Mouse (Mus musculus): ENCODE measurements at regions not wholly inside any gene's neighbourhood (a gene's known extent, or its start where the extent isn't known, plus 50 kb on each side); places are given as distances from the start of the nearest gene placed in this dataset.
A peak's percentile ranks its signal among the peaks of the same experiment; 100 is the strongest.

- Histone ChIP-seq H3K27me3 (ENCODE audit: low read depth, poor library complexity, severe bottlenecking) (no peaks in the 10 kb centered on the region), H3K4me1 (0 out of 2 replicates have a peak, but pooled peaks cover 3% of the 10 kb centered on the region), H3K27ac (replicated peaks) (no peak overlapping the region), H3K36me3 (no peaks in the 10 kb centered on the region), H3K4me3 (no peak overlapping the region), H3K9me3 (replicated peaks) (no peaks in the 10 kb centered on the region)
- 91% methylated on average over 4 of the region's 4 CpGs for WGBS
- no peak for DNase-seq (ENCODE audit: low spot score)
These were observed 593.8 kb downstream of the Bcl11a start for GRCm38 (mm10) chr11:24671662-24672061.

GRCm38 (mm10) chr11:24673248-24674207 lies 595.7 kb downstream of the Bcl11a start:
- WGBS = 78% methylated on average over 7 of the region's 7 CpGs
- H3K4me1 ChIP-seq = 0 out of 2 replicates have a peak, but pooled peaks cover 3% of the 10 kb centered on the region
- no peak for DNase-seq (ENCODE audit: low spot score)
- no peak overlapping the region for H3K4me3 ChIP-seq
- H3K27ac ChIP-seq (replicated peaks) = no peak overlapping the region
- H3K9me3 ChIP-seq (replicated peaks) = no peaks in the 10 kb centered on the region
- H3K36me3 ChIP-seq = no peaks in the 10 kb centered on the region
- no peaks in the 10 kb centered on the region for H3K27me3 ChIP-seq (ENCODE audit: low read depth, poor library complexity, severe bottlenecking)

- no peak overlapping the region for H3K27ac ChIP-seq (replicated peaks)
- H3K9me3 ChIP-seq (replicated peaks) = no peaks in the 10 kb centered on the region
- 73% methylated on average over 4 of the region's 4 CpGs for WGBS
- H3K4me3 ChIP-seq = no peak overlapping the region
- 0 out of 2 replicates have a peak, but pooled peaks cover 3% of the 10 kb centered on the region for H3K4me1 ChIP-seq
- no peaks in the 10 kb centered on the region for H3K27me3 ChIP-seq (ENCODE audit: low read depth, poor library complexity, severe bottlenecking)
- no peak for DNase-seq (ENCODE audit: low spot score)
- H3K36me3 ChIP-seq = no peaks in the 10 kb centered on the region
These were observed 596.3 kb downstream of the Bcl11a start for GRCm38 (mm10) chr11:24674208-24674571.

GRCm38 (mm10) chr11:24677016-24677415 lies 599.2 kb downstream of the Bcl11a start:
- Histone ChIP-seq H3K36me3 (no peaks in the 10 kb centered on the region), H3K9me3 (replicated peaks) (no peaks in the 10 kb centered on the region), H3K27ac (replicated peaks) (no peak overlapping the region), H3K4me3 (no peak overlapping the region), H3K4me1 (0 out of 2 replicates have a peak, but pooled peaks cover 3% of the 10 kb centered on the region), H3K27me3 (ENCODE audit: low read depth, poor library complexity, severe bottlenecking) (no peaks in the 10 kb centered on the region)
- WGBS = 90% methylated on average over 4 of the region's 4 CpGs
- no peak for DNase-seq (ENCODE audit: low spot score)

- 88% methylated on average over 5 of the region's 5 CpGs for WGBS
- DNase-seq (ENCODE audit: low spot score) = no peak
- Histone ChIP-seq H3K27ac (replicated peaks) (no peak overlapping the region), H3K4me1 (0 out of 2 replicates have a peak, but pooled peaks cover 2% of the 10 kb centered on the region), H3K27me3 (ENCODE audit: low read depth, poor library complexity, severe bottlenecking) (no peaks in the 10 kb centered on the region), H3K9me3 (replicated peaks) (no peaks in the 10 kb centered on the region), H3K36me3 (no peaks in the 10 kb centered on the region), H3K4me3 (no peak overlapping the region)
These were observed 601.7 kb downstream of the Bcl11a start for GRCm38 (mm10) chr11:24679581-24679980.

GRCm38 (mm10) chr11:24682423-24682822 lies 604.6 kb downstream of the Bcl11a start:
- no peak for DNase-seq (ENCODE audit: low spot score)
- WGBS = 84% methylated on average over 4 of the region's 4 CpGs
- H3K27me3 ChIP-seq (ENCODE audit: low read depth, poor library complexity, severe bottlenecking) = no peaks in the 10 kb centered on the region
- no peaks in the 10 kb centered on the region for H3K9me3 ChIP-seq (replicated peaks)
- H3K4me1 ChIP-seq = no peaks in the 10 kb centered on the region
- H3K36me3 ChIP-seq = no peaks in the 10 kb centered on the region
- H3K27ac ChIP-seq (replicated peaks) = no peak overlapping the region
- H3K4me3 ChIP-seq = no peak overlapping the region

GRCm38 (mm10) chr11:24685545-24686467 lies 608.0 kb downstream of the Bcl11a start:
- no peaks in the 10 kb centered on the region for H3K4me1 ChIP-seq
- H3K36me3 ChIP-seq = no peaks in the 10 kb centered on the region
- H3K4me3 ChIP-seq = no peak overlapping the region
- H3K9me3 ChIP-seq (replicated peaks) = no peaks in the 10 kb centered on the region
- H3K27ac ChIP-seq (replicated peaks) = no peak overlapping the region
- H3K27me3 ChIP-seq (ENCODE audit: low read depth, poor library complexity, severe bottlenecking) = no peaks in the 10 kb centered on the region
- DNase-seq (ENCODE audit: low spot score) = no peak
- 85% methylated on average over 16 of the region's 16 CpGs for WGBS

GRCm38 (mm10) chr11:24688160-24688782 lies 610.4 kb downstream of the Bcl11a start:
- Histone ChIP-seq H3K27me3 (ENCODE audit: low read depth, poor library complexity, severe bottlenecking) (no peaks in the 10 kb centered on the region), H3K9me3 (replicated peaks) (no peaks in the 10 kb centered on the region), H3K4me1 (no peaks in the 10 kb centered on the region), H3K27ac (replicated peaks) (no peak overlapping the region), H3K4me3 (no peak overlapping the region), H3K36me3 (no peaks in the 10 kb centered on the region)
- no peak for DNase-seq (ENCODE audit: low spot score)
- 96% methylated on average over 2 of the region's 2 CpGs for WGBS

GRCm38 (mm10) chr11:24689807-24690333 lies 612.0 kb downstream of the Bcl11a start:
- Histone ChIP-seq H3K27me3 (ENCODE audit: low read depth, poor library complexity, severe bottlenecking) (no peaks in the 10 kb centered on the region), H3K27ac (replicated peaks) (no peak overlapping the region), H3K9me3 (replicated peaks) (no peaks in the 10 kb centered on the region), H3K36me3 (no peaks in the 10 kb centered on the region), H3K4me3 (no peak overlapping the region), H3K4me1 (no peaks in the 10 kb centered on the region)
- DNase-seq (ENCODE audit: low spot score) = peak; percentile 41
- WGBS = 43% methylated on average over 7 of the region's 7 CpGs

GRCm38 (mm10) chr11:24693926-24694325 lies 616.1 kb downstream of the Bcl11a start:
- WGBS = 89% methylated on average over 6 of the region's 6 CpGs
- no peak overlapping the region for H3K4me3 ChIP-seq
- no peak for DNase-seq (ENCODE audit: low spot score)
- H3K27me3 ChIP-seq (ENCODE audit: low read depth, poor library complexity, severe bottlenecking) = no peaks in the 10 kb centered on the region
- no peak overlapping the region for H3K27ac ChIP-seq (replicated peaks)
- no peaks in the 10 kb centered on the region for H3K9me3 ChIP-seq (replicated peaks)
- H3K36me3 ChIP-seq = no peaks in the 10 kb centered on the region
- H3K4me1 ChIP-seq = no peaks in the 10 kb centered on the region

- H3K27ac ChIP-seq (replicated peaks) = no peak overlapping the region
- no peaks in the 10 kb centered on the region for H3K27me3 ChIP-seq (ENCODE audit: low read depth, poor library complexity, severe bottlenecking)
- no peak overlapping the region for H3K4me3 ChIP-seq
- WGBS = 77% methylated on average over 5 of the region's 5 CpGs
- DNase-seq (ENCODE audit: low spot score) = no peak
- no peaks in the 10 kb centered on the region for H3K4me1 ChIP-seq
- H3K36me3 ChIP-seq = no peaks in the 10 kb centered on the region
- no peaks in the 10 kb centered on the region for H3K9me3 ChIP-seq (replicated peaks)
These were observed 617.3 kb downstream of the Bcl11a start for GRCm38 (mm10) chr11:24695010-24695720.

GRCm38 (mm10) chr11:24696561-24696960 lies 618.7 kb downstream of the Bcl11a start:
- WGBS = 63% methylated on average over 7 of the region's 7 CpGs
- H3K27ac ChIP-seq (replicated peaks) = no peak overlapping the region
- H3K27me3 ChIP-seq (ENCODE audit: low read depth, poor library complexity, severe bottlenecking) = no peaks in the 10 kb centered on the region
- H3K4me3 ChIP-seq = no peak overlapping the region
- H3K9me3 ChIP-seq (replicated peaks) = no peaks in the 10 kb centered on the region
- no peaks in the 10 kb centered on the region for H3K36me3 ChIP-seq
- no peak for DNase-seq (ENCODE audit: low spot score)
- no peaks in the 10 kb centered on the region for H3K4me1 ChIP-seq

Data from midbrain, embryonic 10.5 days (tissue).